Mouse (Mus musculus) liver (tissue): ENCODE results near the gene Ldb1.

ENCODE experiments used
- DNase-seq: peaks from one replicate; pipeline ENCODE4 v3.0.0-alpha.2; 2020; ENCODE audit warnings: mixed read lengths

Ldb1 gene

DNA sequence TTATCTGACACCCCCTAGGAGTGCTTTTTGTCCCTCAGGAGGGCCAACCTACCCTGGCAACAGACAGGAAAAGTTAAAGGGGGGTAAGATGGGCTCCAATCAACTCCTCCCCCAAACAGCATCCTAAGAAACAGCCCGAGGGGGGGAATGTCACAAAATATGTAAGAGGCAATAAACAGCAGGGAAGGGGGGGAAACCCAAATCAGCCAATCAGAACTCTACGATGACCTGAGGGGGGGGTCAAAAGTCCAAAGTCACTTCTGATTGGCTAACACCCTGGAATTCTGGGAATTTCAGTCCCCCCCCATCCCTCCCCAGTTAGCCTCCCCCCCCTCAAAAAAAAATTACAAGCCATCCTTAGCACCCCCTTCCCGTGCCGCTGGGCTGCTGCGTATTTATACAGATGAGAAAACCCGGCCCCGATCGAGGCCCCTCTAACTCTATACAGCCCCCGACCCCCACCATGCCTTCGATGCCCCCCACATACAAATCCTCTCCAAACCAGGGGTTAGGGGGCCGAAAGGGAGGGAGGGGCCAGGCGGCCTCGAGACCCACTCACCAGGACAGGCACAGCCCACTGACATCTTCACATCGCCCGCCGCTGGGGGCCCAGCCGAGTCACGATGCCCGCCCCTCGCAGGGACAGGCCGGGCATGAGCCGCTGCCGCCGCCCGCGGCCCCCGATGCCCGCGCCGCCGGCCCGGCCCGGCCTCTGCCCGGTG is 582 bp downstream of the Ldb1 start, which contains the start of gene Pprc1:
Gene Pprc1, plus strand, starts transcription at position 616 of the 722 bp plus-strand sequence.
- DNase-seq = no peak

DNA sequence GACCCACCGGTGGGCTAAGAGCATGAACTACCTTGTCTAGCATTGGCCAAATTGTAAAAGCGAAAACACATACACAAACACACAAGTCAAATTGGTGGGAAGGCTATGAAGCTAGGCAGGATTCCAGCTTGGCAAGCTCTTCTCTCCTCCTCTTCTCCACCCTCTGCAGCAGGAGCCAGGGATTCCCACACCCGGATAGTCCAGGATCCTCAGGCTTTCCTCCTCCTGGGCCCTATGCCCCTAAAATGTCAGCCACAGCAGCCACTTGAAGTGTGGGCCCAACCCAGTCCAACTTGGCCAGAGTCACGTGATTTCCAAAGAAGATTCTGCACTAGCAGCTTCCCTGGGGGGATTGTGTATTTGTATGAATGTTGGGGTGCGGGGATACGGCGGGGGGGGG is 1.6 kb downstream of the Ldb1 start:
- DNase-seq = no peak

DNA sequence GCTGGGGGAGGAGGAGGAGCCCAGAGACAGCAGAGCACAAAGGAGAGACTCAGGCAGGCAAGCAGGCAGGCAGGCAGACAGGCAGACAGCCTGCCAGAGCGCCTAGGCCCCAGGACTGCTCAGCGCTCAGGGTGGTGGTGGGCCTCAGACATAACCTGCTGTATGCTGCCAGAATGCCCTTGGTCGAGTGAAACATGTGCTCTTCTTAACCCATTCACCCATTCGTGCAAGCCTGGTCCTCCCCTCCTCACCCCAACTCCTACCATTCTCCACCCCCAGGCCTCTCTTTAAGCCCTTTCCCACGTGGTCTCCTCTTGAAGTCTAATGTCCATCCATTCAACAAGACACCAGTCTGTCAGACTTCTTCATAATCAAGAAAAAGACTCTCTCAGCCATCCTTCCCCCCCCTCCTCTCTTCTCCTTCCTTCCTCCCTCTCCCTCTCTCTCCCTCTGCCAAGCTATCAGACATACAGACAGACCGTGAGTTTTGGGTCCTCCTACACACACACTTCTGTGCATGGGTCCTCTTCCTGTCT is 2.5 kb downstream of the Ldb1 start:
- DNase-seq = peak; percentile 63

DNA sequence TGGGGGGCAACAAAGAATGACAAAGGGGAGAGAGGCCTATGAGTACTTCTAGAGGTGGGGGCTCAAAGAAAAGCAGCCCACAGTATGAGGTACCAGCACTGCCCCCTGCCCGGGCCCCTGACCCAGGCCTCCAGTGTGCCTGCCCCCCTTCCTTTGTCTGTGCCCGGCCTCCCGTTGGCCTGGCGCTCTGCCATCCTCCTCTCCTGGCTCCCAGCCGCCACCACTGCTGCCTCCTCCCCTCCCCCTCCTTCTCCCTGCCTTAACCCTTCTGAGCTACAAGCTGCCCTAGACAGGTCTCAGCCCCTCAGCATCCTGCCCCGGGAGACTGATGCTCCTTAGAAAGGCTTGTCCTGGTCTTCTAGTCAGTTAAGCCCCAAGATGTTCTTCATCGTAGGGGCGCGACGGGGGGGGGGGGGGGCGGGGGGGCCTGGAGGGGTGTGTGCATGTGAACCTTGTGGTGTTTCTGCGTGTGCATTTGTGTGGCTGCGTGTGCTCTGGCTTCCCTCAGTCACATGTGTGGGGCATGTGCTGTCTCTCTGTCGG is 3.0 kb downstream of the Ldb1 start:
- peak; percentile 76 for DNase-seq

DNA sequence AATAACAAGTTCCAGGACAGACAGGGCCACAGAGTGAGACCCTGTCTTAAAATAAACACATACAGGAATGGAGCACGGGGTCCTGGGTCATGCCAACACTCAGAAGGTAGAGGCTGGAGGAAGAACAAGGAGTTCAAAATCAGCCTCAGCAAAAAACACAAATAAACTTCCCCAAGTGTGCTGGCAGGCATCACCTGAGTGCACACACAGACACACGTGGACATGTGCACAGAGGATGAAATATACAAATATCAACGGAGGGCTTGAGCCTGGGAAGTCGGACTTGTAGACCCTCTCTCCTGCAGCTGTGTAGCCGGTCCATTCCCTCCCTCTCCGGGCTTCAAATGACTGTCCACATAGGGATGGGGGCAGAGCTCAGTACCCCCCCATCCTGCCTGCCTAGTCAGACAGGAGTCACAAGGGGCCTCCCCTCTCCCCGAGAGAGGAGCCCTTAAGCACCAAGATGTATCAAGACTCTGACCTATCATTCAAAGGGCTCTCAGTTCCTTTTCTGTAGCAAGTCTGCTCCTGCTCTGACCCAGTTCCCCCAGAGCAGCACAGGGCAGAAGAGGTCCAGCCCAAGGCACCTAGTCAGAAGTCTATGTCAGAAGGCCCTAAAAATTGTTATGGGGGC is 3.6 kb downstream of the Ldb1 start:
- DNase-seq = no peak

DNA sequence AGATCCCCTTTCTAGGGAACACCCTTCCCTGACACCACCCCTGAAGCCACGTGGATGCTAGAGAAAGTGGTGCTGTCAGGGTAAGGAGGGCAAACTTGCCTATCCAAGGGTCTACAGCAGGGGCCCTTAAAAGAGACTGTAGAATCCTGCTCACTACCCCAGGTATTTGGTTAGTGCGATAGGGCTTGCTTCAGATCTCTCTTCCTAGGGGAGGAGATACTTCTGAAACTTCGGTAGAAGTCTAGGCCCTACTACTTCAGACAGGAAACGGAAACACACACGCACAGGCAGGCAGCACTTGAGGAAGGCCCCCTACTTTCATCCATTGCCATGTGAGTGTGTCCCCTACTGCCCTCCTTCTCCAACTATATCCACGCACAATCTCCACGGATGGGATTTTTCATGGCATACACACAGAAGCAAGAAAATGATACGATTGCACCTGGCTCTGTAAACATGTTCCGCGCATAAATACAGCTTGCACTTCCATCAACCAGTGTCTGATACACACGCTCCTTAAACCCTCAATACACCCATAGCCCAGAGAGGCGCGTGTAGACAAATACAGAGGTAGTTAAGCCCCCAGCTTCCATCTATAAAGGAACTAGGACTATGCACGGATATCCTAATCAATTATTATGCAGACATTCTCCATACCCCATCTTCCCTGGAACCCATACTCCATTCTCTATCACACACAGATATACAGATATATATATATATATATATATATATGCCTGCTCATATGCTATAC is 4.7 kb downstream of the Ldb1 start:
- DNase-seq = no peak

DNA sequence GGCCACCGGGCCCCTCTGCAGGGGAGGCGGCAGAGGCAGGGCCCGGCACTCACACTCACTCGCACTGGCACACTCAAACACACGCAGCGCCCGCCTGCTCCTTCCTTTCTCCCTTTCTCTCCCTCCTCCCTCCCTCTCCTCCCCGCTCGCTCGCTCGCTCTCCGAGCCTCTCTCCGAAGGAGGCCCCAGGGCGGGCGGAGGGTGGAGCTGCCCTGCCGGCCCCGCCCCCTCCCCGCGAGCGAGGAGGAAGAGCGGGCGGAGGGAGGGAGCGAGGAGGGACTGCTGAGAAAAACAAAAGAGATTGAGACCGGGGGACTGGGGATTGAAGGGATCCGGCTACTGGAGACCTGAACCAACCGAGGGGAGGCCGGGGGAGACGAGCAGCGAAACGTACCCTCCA is 5.5 kb downstream of the Ldb1 start:
- peak; percentile 96 for DNase-seq

DNA sequence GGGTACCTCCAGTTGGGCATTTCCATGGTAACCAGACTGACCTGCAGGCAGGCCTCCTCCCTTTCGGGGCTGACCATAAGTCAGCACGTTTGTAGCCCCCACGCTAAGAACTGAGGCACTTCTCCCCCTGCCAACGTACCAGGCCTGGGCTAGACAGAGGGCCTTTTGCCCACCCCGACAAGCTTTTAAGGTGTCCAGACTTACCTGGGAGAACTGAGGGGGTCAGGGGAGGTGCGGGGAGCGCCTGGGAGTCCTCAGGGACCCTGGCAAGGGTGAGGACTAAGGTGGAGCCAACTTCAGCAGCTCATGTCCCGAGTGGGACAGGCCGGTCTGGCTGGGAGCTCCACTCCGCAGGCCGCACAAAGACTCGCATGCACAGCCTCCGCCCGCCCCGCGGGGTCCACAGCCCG is 6.2 kb downstream of the Ldb1 start:
- peak; percentile 45 for DNase-seq

DNA sequence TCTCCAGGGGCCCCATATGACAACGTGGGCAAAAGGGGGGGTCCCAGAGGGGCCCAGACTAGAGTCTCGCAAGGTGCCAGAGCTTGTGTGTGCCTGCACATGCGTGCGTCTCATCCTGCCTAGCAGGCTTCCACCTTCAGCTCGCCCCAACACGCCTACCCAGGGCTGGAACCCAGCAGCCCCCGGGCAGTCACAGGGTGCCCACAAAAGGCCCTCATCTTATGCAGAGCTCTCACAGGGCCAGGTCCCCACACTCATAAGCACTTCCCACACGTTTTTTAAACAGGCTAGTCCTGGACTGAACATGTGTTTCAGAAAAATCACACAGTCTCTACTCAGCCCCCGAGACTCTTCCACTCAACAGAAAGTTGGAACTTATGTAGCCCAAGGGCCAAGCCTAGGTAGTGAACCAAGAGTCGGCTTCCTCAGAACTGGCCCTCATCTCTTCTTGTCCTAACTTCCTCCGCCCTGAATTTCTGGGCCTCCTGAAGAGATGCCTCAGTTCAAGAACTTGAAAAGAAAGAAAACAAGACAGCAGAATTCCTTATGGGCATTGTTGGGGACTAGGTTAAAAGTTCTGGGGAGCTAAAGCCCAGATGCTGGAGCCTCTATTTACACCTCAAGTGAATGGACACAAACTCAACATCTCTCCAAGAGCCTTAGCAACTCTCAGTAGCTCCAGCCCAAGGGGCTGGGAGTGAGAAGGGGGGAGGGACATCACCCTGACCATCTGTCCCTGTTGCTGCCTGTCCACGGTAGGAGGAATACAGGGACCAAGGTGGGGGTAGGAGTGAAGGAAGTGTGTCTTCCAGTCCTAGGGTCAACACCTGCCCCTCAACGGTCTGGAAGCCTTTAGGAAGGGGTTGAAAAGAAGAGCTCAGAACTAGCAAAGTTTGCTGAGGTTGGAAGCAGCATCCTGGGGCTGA is 6.8 kb downstream of the Ldb1 start:
- peak; percentile 68 for DNase-seq

DNA sequence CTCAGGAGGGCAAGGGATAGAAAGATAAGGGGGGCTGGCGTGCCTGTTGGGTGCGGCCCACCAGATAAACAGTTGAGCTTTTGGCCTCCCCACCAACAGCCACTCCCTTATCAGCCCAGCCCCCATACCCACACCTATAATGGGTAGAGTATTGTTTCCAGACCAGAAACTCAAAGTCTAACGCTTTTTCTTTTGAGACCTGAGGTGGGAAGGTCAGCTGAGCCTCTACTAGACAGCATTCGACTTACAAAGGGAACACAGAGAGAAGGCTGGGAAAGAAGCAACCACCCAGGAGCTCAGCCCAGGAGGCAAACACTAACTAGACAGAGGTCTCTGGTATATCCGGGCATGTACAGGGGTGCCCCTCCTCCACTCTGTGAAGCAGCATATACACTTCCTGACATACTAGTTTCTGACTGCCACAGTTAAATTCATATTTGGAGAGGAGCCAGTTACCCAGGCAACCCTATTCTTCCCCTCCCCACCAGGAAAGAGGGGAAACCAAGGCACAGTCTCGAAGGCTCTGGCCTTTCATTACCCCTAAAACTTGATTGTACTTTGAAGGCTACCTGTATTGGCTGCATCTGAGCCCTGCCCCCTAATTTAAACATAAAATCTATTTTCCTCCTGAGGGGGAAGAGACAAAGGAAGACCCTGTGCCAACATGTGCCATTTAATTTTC is 7.6 kb downstream of the Ldb1 start:
- DNase-seq = peak; percentile 85

DNA sequence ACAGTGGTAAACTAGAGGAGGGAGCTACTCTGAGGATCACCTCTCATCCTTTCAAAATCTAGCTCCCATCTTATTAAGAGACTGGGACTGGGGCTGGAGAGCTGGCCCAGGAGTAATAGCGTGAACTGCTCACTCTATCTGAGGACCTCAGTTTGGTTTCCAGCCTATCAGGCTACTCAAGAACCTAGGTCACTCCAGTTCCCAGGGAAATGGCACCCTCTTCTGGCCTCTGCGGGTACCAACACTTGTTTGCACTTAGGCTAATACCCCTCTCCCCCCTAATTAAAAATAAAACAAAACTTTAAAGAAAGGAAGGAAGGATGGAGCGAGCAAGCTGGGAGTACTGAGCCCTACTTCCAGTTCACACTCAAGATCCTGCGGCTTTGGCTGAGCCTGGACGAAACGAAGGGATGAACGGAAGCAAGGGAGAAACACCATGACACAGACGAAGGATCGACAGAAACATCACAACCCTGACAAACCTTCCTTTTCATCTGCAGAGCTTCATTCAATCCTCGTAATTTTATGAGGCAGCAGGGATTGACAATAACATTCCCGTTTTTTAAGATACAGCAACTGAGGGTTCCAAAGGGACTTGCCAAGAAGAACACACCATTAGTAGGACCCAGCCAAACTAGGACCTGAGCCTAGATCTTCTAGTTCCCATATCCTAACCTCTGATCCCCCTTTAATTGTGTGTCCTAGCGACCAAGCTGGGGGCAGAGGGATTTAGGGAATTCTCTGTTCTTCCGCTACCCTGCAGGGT is 8.4 kb downstream of the Ldb1 start:
- DNase-seq = peak; percentile 71

DNA sequence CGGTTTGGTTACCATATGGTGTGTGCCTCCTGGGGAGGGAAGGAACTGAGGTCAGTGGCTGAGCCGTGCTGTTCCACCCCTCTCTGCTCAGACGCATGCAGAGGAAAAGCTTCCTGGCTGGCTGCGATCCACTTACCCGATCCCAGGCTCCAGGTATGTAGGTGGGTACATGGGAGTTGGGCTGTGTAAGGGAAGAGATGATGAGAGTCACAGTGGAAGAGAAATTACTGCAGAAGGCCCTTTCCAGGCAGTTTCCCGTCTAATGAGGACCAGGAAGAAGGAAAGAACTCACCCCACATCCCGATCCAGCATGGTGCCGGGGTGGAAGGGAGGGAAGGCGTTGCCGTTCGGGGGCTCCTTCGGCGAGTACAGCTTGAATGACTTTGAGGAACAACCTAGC is 9.0 kb downstream of the Ldb1 start:
- no peak for DNase-seq

DNA sequence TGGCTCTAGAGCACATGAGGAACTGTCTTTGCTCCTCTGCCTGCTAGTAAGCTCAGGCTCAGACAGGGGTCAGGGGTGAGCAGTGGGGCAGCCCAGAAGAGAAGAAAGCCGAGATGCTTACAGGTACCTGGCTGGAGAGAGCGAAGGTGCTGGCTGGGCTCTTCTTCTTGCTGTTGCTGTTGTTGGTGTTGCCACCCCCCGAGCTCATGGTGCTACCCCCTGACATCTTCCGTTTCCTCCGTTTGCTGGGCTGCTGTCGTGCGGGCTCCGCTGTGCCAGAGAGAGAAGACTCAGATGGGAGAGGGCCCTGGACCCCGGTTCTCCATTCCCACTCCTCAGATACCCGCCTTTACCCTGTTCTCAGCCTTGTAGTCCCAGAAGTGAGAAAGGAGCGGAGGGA is 11.1 kb downstream of the Ldb1 start:
- no peak for DNase-seq

DNA sequence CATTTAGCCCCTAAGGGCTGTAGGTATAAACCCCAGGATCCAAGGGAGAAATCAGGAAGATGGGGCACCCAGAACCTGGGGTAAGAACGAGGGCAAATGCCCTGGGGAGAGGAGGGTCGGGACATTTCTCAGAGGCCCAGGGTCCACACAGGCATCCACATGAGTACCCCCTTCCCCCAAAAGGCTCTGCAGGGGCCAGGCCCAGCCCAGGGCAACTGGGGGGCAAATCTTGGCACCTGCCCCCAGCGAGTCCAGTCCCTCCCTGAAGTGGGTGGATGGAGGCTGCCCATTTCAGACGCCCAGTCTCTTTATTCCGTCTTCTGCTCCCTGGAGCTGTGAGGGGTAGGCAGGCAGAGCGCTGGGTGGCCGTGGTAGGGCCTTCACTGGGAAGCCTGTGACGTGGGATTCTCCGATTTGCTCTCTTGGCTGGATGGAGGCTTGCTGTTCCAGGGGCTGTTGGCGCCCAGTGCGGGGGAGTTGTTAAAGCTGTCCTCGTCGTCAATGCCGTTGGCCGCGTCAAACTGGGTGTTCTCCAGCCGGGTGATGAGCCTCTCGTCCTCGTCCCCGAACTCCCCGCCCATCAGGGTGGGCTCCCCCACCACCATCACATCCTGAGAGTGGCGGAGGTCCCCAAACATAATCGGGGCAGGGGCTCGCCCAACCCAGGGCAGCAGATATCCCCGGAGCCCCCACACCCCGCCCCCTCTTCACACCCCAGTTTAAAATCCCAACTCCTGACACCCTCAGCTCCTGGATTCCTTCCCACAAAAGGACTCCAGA is 12.1 kb downstream of the Ldb1 start:
- no peak for DNase-seq

DNA sequence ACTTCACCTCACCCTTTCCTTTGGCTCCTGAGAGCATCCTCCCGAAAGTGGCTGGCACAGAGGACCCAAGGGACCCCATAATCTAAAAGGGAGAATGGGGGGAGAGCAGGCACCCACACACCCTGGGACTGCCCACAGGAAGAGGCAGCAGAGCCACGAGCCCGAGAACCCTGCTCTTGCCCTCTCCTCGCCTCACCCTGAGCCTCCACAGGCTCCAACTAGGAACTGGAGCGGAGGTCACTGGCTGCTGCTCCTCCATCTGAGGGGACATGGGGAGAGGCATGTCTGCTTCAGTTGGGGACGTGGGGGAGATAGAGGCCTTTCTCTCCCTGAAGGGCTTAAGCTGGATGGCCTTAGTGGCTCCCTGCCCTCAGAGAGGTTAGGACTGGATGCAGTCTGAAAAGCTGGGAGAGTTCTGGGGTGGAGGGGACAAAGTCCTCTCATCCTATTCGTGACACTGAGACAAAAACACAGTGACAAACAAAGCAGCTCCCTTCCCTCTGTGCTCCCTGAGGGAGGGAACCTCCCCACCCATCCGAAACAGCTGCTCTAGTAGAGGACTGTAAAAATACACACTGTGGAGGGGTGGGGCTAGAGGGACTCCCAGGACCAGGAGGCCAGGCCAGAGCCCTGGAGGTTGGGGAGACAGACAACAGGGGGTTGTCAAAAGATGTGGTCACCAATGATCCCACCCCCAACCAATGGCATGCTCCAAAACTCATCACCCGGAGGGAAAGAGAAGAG is 13.2 kb downstream of the Ldb1 start:
- no peak for DNase-seq

DNA sequence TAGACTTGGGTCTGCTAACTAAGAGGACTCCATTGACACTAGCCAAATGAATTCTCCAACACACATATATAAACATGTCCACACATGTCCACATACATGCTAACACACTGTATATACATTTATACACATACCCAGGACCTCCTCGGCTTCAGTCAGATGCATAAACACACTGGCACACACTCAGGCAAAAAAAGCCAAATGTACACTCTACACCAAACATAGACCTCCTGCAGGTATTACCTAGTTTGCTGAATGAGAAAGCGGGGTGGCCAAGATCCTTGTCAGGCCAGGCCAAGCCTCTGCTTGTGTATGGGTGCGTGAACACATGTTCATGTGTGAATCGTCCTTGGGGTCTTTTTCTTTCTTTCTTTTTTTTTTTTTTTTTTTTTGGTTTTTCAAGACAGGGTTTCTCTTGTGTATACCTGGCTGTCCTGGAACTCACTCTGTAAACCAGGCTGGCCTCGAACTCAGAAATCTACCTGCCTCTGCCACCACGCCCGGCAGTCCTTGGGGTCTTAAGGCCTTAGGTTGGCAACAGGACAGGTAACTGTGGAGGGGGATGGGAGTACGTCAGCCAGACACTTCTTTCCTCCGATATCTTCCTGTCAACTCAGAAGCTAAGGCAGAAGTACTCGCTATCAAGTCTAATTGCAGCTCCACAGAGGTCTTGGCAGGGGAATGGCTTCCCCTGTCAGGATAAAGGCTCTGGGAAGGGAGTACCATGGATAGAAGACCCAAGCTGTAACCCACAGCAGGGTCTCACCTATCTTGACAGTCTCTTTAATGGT is 14.6 kb downstream of the Ldb1 start:
- no peak for DNase-seq

DNA sequence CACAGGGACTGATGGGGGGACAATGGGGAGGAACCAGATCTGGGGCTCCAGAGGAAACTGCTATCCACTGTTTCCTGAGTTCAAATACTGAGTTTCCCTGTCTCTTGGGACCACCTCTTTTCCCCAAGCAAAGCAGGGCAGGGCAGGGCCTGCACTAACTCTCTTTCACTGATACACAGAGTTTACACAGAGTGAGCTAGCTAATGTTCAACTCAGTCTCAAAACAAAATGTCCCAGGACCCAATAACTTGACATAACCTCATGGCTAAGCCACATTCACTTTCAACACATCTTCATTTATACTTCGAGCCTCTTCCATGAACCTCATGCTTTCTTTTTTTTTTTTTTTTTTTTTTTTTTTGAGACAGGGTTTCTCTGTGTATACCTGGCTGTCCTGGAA is 15.4 kb downstream of the Ldb1 start:
- no peak for DNase-seq

DNA sequence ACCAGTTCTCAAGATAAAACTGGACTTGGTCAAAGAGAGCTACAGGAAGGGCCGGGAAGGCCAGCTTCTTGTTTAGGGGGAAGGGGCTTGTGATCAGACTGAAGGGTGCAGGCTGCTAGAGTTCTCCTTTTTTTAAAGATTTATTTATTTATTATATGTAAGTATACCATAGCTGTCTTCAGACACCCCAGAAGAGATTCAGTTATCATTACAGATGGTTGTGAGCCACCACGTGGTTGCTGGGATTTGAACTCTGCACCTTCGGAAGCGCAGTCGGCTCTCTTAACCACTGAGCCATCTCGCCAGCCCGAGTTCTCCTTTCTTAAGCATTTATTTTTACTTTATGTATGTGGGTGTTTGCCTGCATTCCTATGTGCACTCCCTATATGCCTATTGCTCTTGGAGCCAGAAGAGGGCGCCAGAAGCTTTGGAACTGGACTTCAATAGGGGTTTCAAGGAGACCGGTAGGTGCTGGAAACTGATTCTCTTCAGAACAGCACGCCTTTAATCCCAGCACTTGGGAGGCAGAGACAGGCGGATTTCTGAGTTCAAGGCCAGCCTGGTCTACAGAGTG is 16.2 kb downstream of the Ldb1 start:
- no peak for DNase-seq
